Mouse (Mus musculus) embryonic facial prominence, embryonic 14.5 days (tissue): ENCODE measurements around the gene Zc3h7b. TPM values are rescaled to one million over a fixed set of nuclear protein-coding genes. Genes with fewer than 3 reads are reported as not detected.

ENCODE experiments used
- ATAC-seq: fragments of 200-750 bp; cut with Nextera tagmentation; 2 replicates; pipeline ENCODE4 v1.8.0; 2017; ENCODE audit warnings: low read depth, moderate number of reproducible peaks, moderate TSS enrichment
- DNase-seq: peaks from one replicate; pipeline ENCODE4 v3.0.0-alpha.2; 2015; ENCODE audit warnings: low spot score
- H3K27ac ChIP-seq: fragments of 300-500 bp; sonication (generic); replicated peaks from 2 replicates; pipeline ENCODE4 v1.5.1; 2014; ENCODE audit warnings: low read depth, mild to moderate bottlenecking, low read length, moderate library complexity
- H3K27me3 ChIP-seq: fragments of 300-500 bp; sonication (generic); replicated peaks from 2 replicates; pipeline ENCODE4 v1.6.1; 2014; ENCODE audit warnings: low read length; ENCODE audit not compliant: control insufficient read depth, insufficient read depth
- H3K36me3 ChIP-seq: fragments of 300-500 bp; sonication (generic); 2 replicates; pipeline ENCODE4 v1.6.1; 2014; ENCODE audit warnings: low read length, mixed read lengths; ENCODE audit not compliant: control insufficient read depth, insufficient read depth
- H3K4me1 ChIP-seq: fragments of 300-500 bp; sonication (generic); 2 replicates; pipeline ENCODE4 v1.6.1; 2014; ENCODE audit warnings: antibody characterized with exemption, low read length; ENCODE audit not compliant: control insufficient read depth, insufficient read depth
- H3K4me2 ChIP-seq: fragments of 300-500 bp; sonication (generic); 2 replicates; pipeline ENCODE4 v1.6.1; 2014; ENCODE audit warnings: low read depth, mild to moderate bottlenecking, low read length, moderate library complexity, mixed read lengths
- H3K4me3 ChIP-seq: fragments of 300-500 bp; sonication (generic); 2 replicates; pipeline ENCODE4 v1.5.1; 2014; ENCODE audit warnings: low read depth, mild to moderate bottlenecking, low read length
- H3K9ac ChIP-seq: fragments of 300-500 bp; sonication (generic); 2 replicates; pipeline ENCODE4 v1.6.1; 2014; ENCODE audit warnings: low read depth, mild to moderate bottlenecking, low read length, moderate library complexity, mixed read lengths
- H3K9me3 ChIP-seq: fragments of 300-500 bp; sonication (generic); 2 replicates; pipeline ENCODE4 v1.6.1; 2016; ENCODE audit warnings: low read length; ENCODE audit not compliant: control insufficient read depth
- WGBS: fragments of 180-500 bp; shearing (Covaris S2); extraction: QIAGEN DNeasy Blood & Tissue Kit; methylation state at CpG from one replicate; pipeline ENCODE4 v1.1.7; 2014; 5-methylcytosine and 5-hydroxymethylcytosine counted together
- polyA plus RNA-seq: library from polyadenylated mRNA; unstranded; fragments of >200 nt; fragmentation: Nextera tagmentation; extraction: Ambion mirVana; gene quantifications from 2 replicates; pipeline ENCODE4 v1.2.1, GENCODE M21; 2014

The Zc3h7b gene
- polyA plus RNA-seq, 1 experiment from 2014 or later = 28.7 TPM

DNA sequence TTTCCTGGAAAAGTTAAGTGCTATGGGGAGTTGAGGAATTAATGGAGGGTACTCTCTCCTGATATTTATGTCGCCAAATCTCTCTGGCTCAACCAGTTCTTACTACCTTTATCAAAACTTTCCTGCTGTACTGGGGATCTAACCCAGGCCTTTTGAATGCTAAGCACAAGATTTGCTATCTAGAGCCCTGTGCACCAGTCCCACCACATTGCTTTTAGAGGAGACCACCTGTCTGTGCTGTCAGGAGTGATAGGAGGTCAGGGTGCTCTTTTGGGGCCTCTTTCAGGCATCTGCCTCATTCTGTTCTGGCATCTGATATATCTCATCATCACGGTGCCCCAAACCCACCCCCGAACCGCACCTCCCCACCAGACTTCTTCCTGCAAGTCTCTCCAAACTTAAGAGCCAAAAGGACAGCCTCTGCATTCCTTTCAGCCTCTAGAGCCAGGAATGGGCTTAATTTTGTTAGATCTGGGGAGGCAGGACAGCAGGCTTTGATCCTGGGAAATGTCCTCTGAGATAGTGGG, 58.6 kb downstream of the Zc3h7b start:
- Histone ChIP-seq H3K36me3 (no peaks in the 10 kb centered on the region), H3K4me2 (peak overlapping the region; percentile 80), H3K27ac (peak overlapping the region; percentile 56; the same call in 1 of the 2 replicates), H3K27me3 (no peaks in the 10 kb centered on the region), H3K9ac (peak overlapping the region; percentile 54), H3K4me1 (peaks cover 46% of the 10 kb centered on the region), H3K4me3 (peak overlapping the region; percentile 41), H3K9me3 (no peaks in the 10 kb centered on the region)
- no peak for DNase-seq
- ATAC-seq = no peak
- 51% methylated on average over 4 of the region's 4 CpGs for WGBS

DNA sequence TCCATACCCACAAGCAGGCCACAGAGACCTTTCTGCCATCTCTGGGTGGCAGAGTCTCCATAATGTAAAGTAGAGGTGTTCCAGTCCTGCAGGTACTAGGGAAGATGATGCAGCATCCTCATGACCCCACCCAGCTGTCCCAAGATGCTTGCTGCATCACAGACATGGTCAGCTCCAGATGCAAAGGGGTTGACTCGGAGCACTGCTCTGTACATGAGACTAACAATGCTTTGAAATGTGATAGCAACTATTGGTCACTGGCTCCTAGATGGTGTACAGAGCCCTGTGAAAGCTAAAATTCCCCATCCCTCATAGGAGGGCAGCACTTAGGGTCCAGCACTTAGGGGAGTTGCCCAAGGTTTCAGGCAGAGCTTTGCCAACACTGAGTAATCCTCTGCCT, 59.3 kb downstream of the Zc3h7b start:
- no peak overlapping the region for H3K27ac ChIP-seq
- H3K9ac ChIP-seq = no peak overlapping the region
- 50% methylated on average over 1 of the region's 1 CpGs for WGBS

DNA sequence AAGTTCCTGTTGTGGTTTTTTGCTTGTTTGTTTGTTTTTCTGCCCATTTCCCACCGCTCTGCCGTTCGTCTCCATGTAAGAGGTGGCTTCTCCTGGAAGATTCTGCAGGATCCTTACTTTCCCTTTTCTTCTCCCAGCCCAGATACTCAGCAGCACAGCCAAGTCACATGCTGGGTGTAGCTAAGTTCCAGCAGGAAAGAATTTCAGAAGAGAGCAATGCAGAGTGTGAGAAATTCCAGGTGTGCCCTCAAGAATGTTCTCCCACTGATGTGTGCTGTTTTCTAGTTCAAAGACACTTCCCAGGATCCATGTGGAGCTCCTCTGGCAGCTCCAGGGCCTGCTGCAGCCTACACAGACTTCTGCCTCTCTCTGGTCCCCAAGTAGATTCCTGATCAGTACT, 60.0 kb downstream of the Zc3h7b start:
- ATAC-seq (no peak), DNase-seq (no peak)
- Histone ChIP-seq H3K36me3 (no peaks in the 10 kb centered on the region), H3K4me1 (peaks cover 56% of the 10 kb centered on the region), H3K27ac (peak overlapping the region; percentile 48), H3K9ac (no peak overlapping the region), H3K4me3 (no peak overlapping the region), H3K4me2 (no peak overlapping the region), H3K9me3 (no peaks in the 10 kb centered on the region), H3K27me3 (no peaks in the 10 kb centered on the region)
- 68% methylated on average over 3 of the region's 3 CpGs for WGBS

More for the DNA sequence above, 59.3 kb downstream of the Zc3h7b start:
- H3K36me3 ChIP-seq = no peaks in the 10 kb centered on the region
- H3K9me3 ChIP-seq = no peaks in the 10 kb centered on the region
- H3K4me2 ChIP-seq = peak overlapping the region; percentile 80; the same call in 1 of the 2 replicates
- H3K4me1 ChIP-seq = peaks cover 49% of the 10 kb centered on the region
- no peak overlapping the region for H3K4me3 ChIP-seq
- H3K27me3 ChIP-seq = no peaks in the 10 kb centered on the region
- no peak for DNase-seq
- no peak for ATAC-seq

DNA sequence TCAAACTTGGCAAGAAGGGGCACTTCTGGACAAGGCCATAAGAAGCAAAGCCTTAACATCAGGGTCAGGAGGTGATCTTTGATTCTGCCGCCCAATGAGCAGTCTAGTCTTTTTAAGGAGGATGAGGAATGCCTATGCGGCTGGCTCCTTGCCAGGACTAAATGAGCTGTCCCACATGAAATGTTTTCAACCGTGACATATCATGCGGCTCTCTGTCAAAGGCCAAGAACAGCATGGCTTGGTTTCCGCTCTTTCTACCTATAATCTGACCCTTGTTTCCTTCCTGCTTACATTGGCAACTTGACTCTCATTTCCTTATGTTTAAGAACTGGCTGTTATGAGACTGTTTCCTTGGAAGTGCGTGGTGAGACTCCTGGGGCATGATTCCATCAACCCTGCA, 60.8 kb downstream of the Zc3h7b start:
- H3K27ac ChIP-seq = peak overlapping the region; percentile 48

DNA sequence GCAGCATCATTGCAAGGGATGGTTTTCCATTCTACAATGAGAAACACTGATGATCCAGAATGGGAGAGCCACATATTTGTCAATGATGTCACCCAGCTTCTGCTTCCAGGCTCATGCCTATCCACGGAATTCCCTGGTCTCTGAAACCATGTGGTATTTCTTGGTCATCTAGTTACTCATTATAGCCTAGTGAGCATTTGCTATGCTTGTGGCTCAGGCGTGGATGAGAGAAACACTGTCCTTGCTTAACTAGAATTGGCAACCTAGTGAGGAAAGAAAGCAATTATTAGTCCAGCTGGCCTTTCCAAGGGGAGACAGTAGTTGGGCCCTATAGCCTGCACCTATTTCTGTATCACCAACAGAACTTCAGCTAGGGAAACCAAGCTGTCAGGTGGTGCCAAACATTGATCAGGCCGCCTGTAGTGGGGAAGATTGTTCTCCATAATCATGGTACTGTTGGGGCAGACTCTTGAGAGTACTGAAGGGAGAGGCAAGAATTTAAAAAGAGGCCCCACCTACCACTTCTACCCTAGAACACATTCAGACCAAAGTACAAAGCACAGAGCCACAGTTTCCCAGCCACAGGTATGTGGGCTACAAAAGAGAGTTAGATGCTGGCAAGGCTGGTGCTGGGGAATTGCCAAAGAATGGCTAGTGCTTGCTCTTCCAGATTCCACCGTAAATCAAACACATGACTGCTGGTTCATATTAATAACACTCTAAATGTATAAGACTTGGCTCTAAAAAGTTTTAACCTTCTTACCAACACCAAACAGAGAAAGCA, 62.0 kb downstream of the Zc3h7b start:
- Histone ChIP-seq H3K4me1 (peaks cover 57% of the 10 kb centered on the region), H3K9ac (no peak overlapping the region), H3K4me3 (no peak overlapping the region), H3K9me3 (no peaks in the 10 kb centered on the region), H3K27ac (no peak overlapping the region), H3K4me2 (no peak overlapping the region), H3K27me3 (no peaks in the 10 kb centered on the region), H3K36me3 (no peaks in the 10 kb centered on the region)
- WGBS = 77% methylated on average over 4 of the region's 4 CpGs
- ATAC-seq (no peak), DNase-seq (no peak)

More for the DNA sequence above, 60.8 kb downstream of the Zc3h7b start:
- Histone ChIP-seq H3K9ac (no peak overlapping the region), H3K36me3 (no peaks in the 10 kb centered on the region), H3K27me3 (no peaks in the 10 kb centered on the region), H3K4me2 (no peak overlapping the region), H3K9me3 (no peaks in the 10 kb centered on the region), H3K4me3 (no peak overlapping the region), H3K4me1 (peaks cover 57% of the 10 kb centered on the region)
- no peak for ATAC-seq
- 30% methylated on average over 6 of the region's 6 CpGs for WGBS
- peak; percentile 68 for DNase-seq

DNA sequence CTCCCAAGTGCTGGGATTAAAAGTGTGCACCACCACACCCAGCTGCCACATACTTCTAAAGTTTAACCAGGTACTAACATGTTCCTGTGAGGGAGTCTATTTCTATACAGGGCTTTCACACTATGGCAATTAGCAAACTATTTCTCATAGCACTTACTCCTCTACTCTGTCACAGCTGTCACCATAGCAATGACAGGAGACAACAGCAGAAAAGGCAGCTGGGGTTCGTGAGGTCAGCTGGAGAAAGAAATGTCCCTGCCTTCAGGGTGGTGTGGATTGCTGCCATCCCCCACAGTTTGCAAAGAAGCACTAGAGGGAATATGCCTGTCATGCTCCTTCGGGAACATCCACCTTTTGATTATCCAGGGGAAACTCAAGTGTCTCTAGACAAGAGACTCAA, 63.9 kb downstream of the Zc3h7b start:
- H3K4me1 ChIP-seq = peaks cover 57% of the 10 kb centered on the region

DNA sequence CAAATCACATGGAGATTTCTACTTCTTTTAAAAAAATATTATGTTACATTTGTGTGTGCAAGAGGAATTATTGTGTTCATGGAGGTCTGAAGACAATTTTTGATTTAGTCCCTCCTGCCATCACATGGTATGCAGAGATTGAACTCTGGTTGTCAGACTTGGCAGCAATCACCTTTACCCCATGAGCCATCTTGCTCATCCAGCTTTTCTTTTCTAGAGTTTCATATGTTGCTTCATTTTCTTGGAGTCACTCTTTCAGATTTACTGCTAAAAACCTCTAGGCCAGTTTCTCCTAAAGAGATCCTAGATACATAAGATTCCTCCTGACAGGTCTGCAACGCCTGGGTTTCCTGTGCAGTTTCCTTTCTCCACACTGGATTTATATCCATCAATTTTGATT, 64.7 kb downstream of the Zc3h7b start:
- H3K36me3 ChIP-seq = no peaks in the 10 kb centered on the region
- H3K4me1 ChIP-seq = peaks cover 52% of the 10 kb centered on the region
- H3K9ac ChIP-seq = peak overlapping the region; percentile 66; the same call in 1 of the 2 replicates
- no peaks in the 10 kb centered on the region for H3K9me3 ChIP-seq
- no peaks in the 10 kb centered on the region for H3K27me3 ChIP-seq
- peak overlapping the region; percentile 70 for H3K4me2 ChIP-seq
- no peak for ATAC-seq
- 19% methylated on average over 1 of the region's 1 CpGs for WGBS
- peak overlapping the region; percentile 96 for H3K27ac ChIP-seq
- no peak for DNase-seq
- H3K4me3 ChIP-seq = peak overlapping the region; percentile 67; the same call in 1 of the 2 replicates

More for the DNA sequence above, 63.9 kb downstream of the Zc3h7b start:
- H3K4me2 ChIP-seq = no peak overlapping the region
- H3K36me3 ChIP-seq = no peaks in the 10 kb centered on the region
- H3K9me3 ChIP-seq = no peaks in the 10 kb centered on the region
- ATAC-seq = no peak
- H3K4me3 ChIP-seq = no peak overlapping the region
- H3K9ac ChIP-seq = no peak overlapping the region
- H3K27me3 ChIP-seq = no peaks in the 10 kb centered on the region
- H3K27ac ChIP-seq = peak overlapping the region; percentile 96; the same call in 1 of the 2 replicates
- 53% methylated on average over 2 of the region's 2 CpGs for WGBS
- no peak for DNase-seq

DNA sequence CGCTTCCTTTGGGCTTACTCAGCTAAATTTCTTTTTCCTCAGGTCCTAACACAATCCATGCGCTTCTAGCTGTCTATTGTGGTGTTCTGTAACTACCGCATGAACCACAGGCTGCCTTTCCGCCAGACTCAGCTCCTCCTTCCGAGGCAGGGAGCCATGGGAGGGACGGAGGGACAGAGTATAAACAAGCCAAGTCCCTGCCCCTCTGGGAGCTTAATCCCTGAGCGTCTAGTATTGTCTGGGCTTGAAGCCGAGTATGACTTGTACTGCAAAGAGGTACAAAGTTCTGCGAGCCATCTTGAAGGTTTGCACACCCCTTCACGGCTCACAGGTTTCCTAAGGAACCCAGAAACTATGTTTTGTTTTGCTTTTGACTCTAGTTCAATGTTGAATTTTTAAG, 65.3 kb downstream of the Zc3h7b start:
- Histone ChIP-seq H3K27me3 (no peaks in the 10 kb centered on the region), H3K9me3 (no peaks in the 10 kb centered on the region), H3K4me1 (peaks cover 46% of the 10 kb centered on the region), H3K27ac (peak overlapping the region; percentile 96), H3K36me3 (peaks cover 3% of the 10 kb centered on the region), H3K4me2 (peak overlapping the region; percentile 70), H3K4me3 (peak overlapping the region; percentile 67), H3K9ac (peak overlapping the region; percentile 66)
- ATAC-seq = peak; percentile 58
- 1% methylated on average over 10 of the region's 10 CpGs for WGBS
- DNase-seq = peak; percentile 96
